Mouse (Mus musculus): ENCODE measurements at regions not wholly inside any gene's neighbourhood (a gene's known extent, or its start where the extent isn't known, plus 50 kb on each side); places are given as distances from the start of the nearest gene placed in this dataset.

GRCm38 (mm10) chr1:23263798-23264197, 133.8 kb downstream of the Ogfrl1 start:
- TF ChIP-seq CTCF (IDR thresholded peaks at IDR 0.05; ENCODE audit: borderline replicate concordance, insufficient read depth, low read depth, low read length) (no peak), POLR2A (IDR thresholded peaks at IDR 0.05; ENCODE audit: borderline replicate concordance, insufficient read depth, low read length) (no peak)

Data from cerebellum, adult 2 months (tissue).